Mouse (Mus musculus): ENCODE data around the gene Fzd4. TPM values are rescaled to one million over a fixed set of nuclear protein-coding genes. Genes with fewer than 3 reads are reported as not detected.

Gene Fzd4
- polyA plus RNA-seq (2015; fragmentation: Nextera tagmentation; extraction: Ambion mirVana) = 28.1 and 31.0 TPM in 2 replicates

- ATAC-seq (ENCODE audit: low FRiP score, low TSS enrichment) = peak; percentile 96
- peak within 1 kb of the TSS; percentile 99 for H3K4me3 ChIP-seq (ENCODE audit: low read length)
- H3K36me3 ChIP-seq (ENCODE audit: insufficient read depth, low read length) = peaks cover 15% of the 10 kb centered on the region
- no peaks in the 10 kb centered on the region for H3K27me3 ChIP-seq (ENCODE audit: insufficient read depth, low read length)
- peak within 1 kb of the TSS; percentile 76 for H3K4me2 ChIP-seq (replicated peaks; ENCODE audit: low read depth, low read length)
- peaks cover 50% of the 10 kb centered on the region for H3K4me1 ChIP-seq (ENCODE audit: insufficient read depth, low read length)
- peak within 1 kb of the TSS; percentile 96 for H3K27ac ChIP-seq (ENCODE audit: low read length)
- H3K9ac ChIP-seq (replicated peaks; ENCODE audit: low read length) = peak within 1 kb of the TSS; percentile 99
- H3K9me3 ChIP-seq (ENCODE audit: low read length) = no peaks in the 10 kb centered on the region
- WGBS = under 1% methylated on average over 53 of the region's 62 CpGs
Measured at GRCm38 (mm10) chr7:89404081-89404733, at the start of gene Fzd4, which contains the start of gene Tmem135. Gene Fzd4, plus strand, starts transcription at chr7:89404355. Gene Tmem135, minus strand, starts transcription at chr7:89404222.

GRCm38 (mm10) chr7:89355519-89356255 lies 48.5 kb upstream of the Fzd4 start:
- WGBS = 77% methylated on average over 8 of the region's 8 CpGs
- no peaks in the 10 kb centered on the region for H3K27me3 ChIP-seq (ENCODE audit: insufficient read depth, low read length)
- H3K9me3 ChIP-seq (ENCODE audit: low read length) = no peaks in the 10 kb centered on the region
- H3K9ac ChIP-seq (replicated peaks; ENCODE audit: low read length) = no peak overlapping the region
- no peaks in the 10 kb centered on the region for H3K4me1 ChIP-seq (ENCODE audit: insufficient read depth, low read length)
- H3K27ac ChIP-seq (ENCODE audit: low read length) = no peak overlapping the region
- no peak for ATAC-seq (ENCODE audit: low FRiP score, low TSS enrichment)
- no peak overlapping the region for H3K4me2 ChIP-seq (replicated peaks; ENCODE audit: low read depth, low read length)
- H3K4me3 ChIP-seq (ENCODE audit: low read length) = no peak overlapping the region
- H3K36me3 ChIP-seq (ENCODE audit: insufficient read depth, low read length) = no peaks in the 10 kb centered on the region

GRCm38 (mm10) chr7:89356307-89356706 lies 47.8 kb upstream of the Fzd4 start:
- ATAC-seq (ENCODE audit: low FRiP score, low TSS enrichment) = no peak
- H3K4me2 ChIP-seq (replicated peaks; ENCODE audit: low read depth, low read length) = no peak overlapping the region
- H3K27ac ChIP-seq (ENCODE audit: low read length) = no peak overlapping the region
- no peaks in the 10 kb centered on the region for H3K27me3 ChIP-seq (ENCODE audit: insufficient read depth, low read length)
- no peaks in the 10 kb centered on the region for H3K9me3 ChIP-seq (ENCODE audit: low read length)
- no peak overlapping the region for H3K9ac ChIP-seq (replicated peaks; ENCODE audit: low read length)
- WGBS = 61% methylated on average over 4 of the region's 4 CpGs
- no peaks in the 10 kb centered on the region for H3K36me3 ChIP-seq (ENCODE audit: insufficient read depth, low read length)
- H3K4me1 ChIP-seq (ENCODE audit: insufficient read depth, low read length) = no peaks in the 10 kb centered on the region
- H3K4me3 ChIP-seq (ENCODE audit: low read length) = no peak overlapping the region

- ATAC-seq (ENCODE audit: low FRiP score, low TSS enrichment) = no peak
- Histone ChIP-seq H3K36me3 (ENCODE audit: insufficient read depth, low read length) (no peaks in the 10 kb centered on the region), H3K9ac (replicated peaks; ENCODE audit: low read length) (no peak overlapping the region), H3K9me3 (ENCODE audit: low read length) (no peaks in the 10 kb centered on the region), H3K27me3 (ENCODE audit: insufficient read depth, low read length) (no peaks in the 10 kb centered on the region), H3K4me1 (ENCODE audit: insufficient read depth, low read length) (peaks cover 14% of the 10 kb centered on the region), H3K27ac (ENCODE audit: low read length) (no peak overlapping the region), H3K4me2 (replicated peaks; ENCODE audit: low read depth, low read length) (no peak overlapping the region), H3K4me3 (ENCODE audit: low read length) (no peak overlapping the region)
- WGBS = 90% methylated on average over 5 of the region's 5 CpGs
Measured at GRCm38 (mm10) chr7:89363975-89364374, 40.2 kb upstream of the Fzd4 start.

GRCm38 (mm10) chr7:89365135-89365880 lies 38.8 kb upstream of the Fzd4 start:
- no peak overlapping the region for H3K27ac ChIP-seq (ENCODE audit: low read length)
- no peak overlapping the region for H3K4me2 ChIP-seq (replicated peaks; ENCODE audit: low read depth, low read length)
- WGBS = 68% methylated on average over 10 of the region's 10 CpGs
- H3K9ac ChIP-seq (replicated peaks; ENCODE audit: low read length) = no peak overlapping the region
- no peaks in the 10 kb centered on the region for H3K27me3 ChIP-seq (ENCODE audit: insufficient read depth, low read length)
- H3K4me1 ChIP-seq (ENCODE audit: insufficient read depth, low read length) = peaks cover 14% of the 10 kb centered on the region
- no peak overlapping the region for H3K4me3 ChIP-seq (ENCODE audit: low read length)
- H3K9me3 ChIP-seq (ENCODE audit: low read length) = no peaks in the 10 kb centered on the region
- ATAC-seq (ENCODE audit: low FRiP score, low TSS enrichment) = no peak
- H3K36me3 ChIP-seq (ENCODE audit: insufficient read depth, low read length) = no peaks in the 10 kb centered on the region

- no peaks in the 10 kb centered on the region for H3K27me3 ChIP-seq (ENCODE audit: insufficient read depth, low read length)
- no peak overlapping the region for H3K9ac ChIP-seq (replicated peaks; ENCODE audit: low read length)
- no peak overlapping the region for H3K4me3 ChIP-seq (ENCODE audit: low read length)
- no peak overlapping the region for H3K4me2 ChIP-seq (replicated peaks; ENCODE audit: low read depth, low read length)
- H3K36me3 ChIP-seq (ENCODE audit: insufficient read depth, low read length) = no peaks in the 10 kb centered on the region
- H3K9me3 ChIP-seq (ENCODE audit: low read length) = no peaks in the 10 kb centered on the region
- H3K27ac ChIP-seq (ENCODE audit: low read length) = no peak overlapping the region
- peak; percentile 54; the same call in 1 of the 2 replicates for ATAC-seq (ENCODE audit: low FRiP score, low TSS enrichment)
- peaks cover 14% of the 10 kb centered on the region for H3K4me1 ChIP-seq (ENCODE audit: insufficient read depth, low read length)
- 26% methylated on average over 3 of the region's 3 CpGs for WGBS
Measured at GRCm38 (mm10) chr7:89367643-89368042, 36.5 kb upstream of the Fzd4 start.

GRCm38 (mm10) chr7:89370086-89370485 lies 34.1 kb upstream of the Fzd4 start:
- no peak overlapping the region for H3K4me3 ChIP-seq (ENCODE audit: low read length)
- 78% methylated on average over 1 of the region's 1 CpGs for WGBS
- H3K4me2 ChIP-seq (replicated peaks; ENCODE audit: low read depth, low read length) = no peak overlapping the region
- no peaks in the 10 kb centered on the region for H3K27me3 ChIP-seq (ENCODE audit: insufficient read depth, low read length)
- H3K36me3 ChIP-seq (ENCODE audit: insufficient read depth, low read length) = no peaks in the 10 kb centered on the region
- ATAC-seq (ENCODE audit: low FRiP score, low TSS enrichment) = no peak
- H3K27ac ChIP-seq (ENCODE audit: low read length) = no peak overlapping the region
- H3K4me1 ChIP-seq (ENCODE audit: insufficient read depth, low read length) = peaks cover 14% of the 10 kb centered on the region
- H3K9me3 ChIP-seq (ENCODE audit: low read length) = no peaks in the 10 kb centered on the region
- H3K9ac ChIP-seq (replicated peaks; ENCODE audit: low read length) = no peak overlapping the region

- 47% methylated on average over 1 of the region's 1 CpGs for WGBS
- Histone ChIP-seq H3K4me3 (ENCODE audit: low read length) (no peak overlapping the region), H3K27ac (ENCODE audit: low read length) (no peak overlapping the region), H3K9me3 (ENCODE audit: low read length) (no peaks in the 10 kb centered on the region), H3K4me2 (replicated peaks; ENCODE audit: low read depth, low read length) (no peak overlapping the region), H3K36me3 (ENCODE audit: insufficient read depth, low read length) (no peaks in the 10 kb centered on the region), H3K9ac (replicated peaks; ENCODE audit: low read length) (no peak overlapping the region), H3K4me1 (ENCODE audit: insufficient read depth, low read length) (peaks cover 14% of the 10 kb centered on the region), H3K27me3 (ENCODE audit: insufficient read depth, low read length) (no peaks in the 10 kb centered on the region)
- no peak for ATAC-seq (ENCODE audit: low FRiP score, low TSS enrichment)
Measured at GRCm38 (mm10) chr7:89370917-89371316, 33.2 kb upstream of the Fzd4 start.

GRCm38 (mm10) chr7:89371623-89372295 lies 32.4 kb upstream of the Fzd4 start:
- Histone ChIP-seq H3K36me3 (ENCODE audit: insufficient read depth, low read length) (no peaks in the 10 kb centered on the region), H3K4me1 (ENCODE audit: insufficient read depth, low read length) (peaks cover 14% of the 10 kb centered on the region), H3K9me3 (ENCODE audit: low read length) (no peaks in the 10 kb centered on the region), H3K27ac (ENCODE audit: low read length) (no peak overlapping the region), H3K4me2 (replicated peaks; ENCODE audit: low read depth, low read length) (no peak overlapping the region), H3K27me3 (ENCODE audit: insufficient read depth, low read length) (no peaks in the 10 kb centered on the region), H3K4me3 (ENCODE audit: low read length) (no peak overlapping the region), H3K9ac (replicated peaks; ENCODE audit: low read length) (no peak overlapping the region)
- WGBS = 59% methylated on average over 6 of the region's 6 CpGs
- ATAC-seq (ENCODE audit: low FRiP score, low TSS enrichment) = no peak

Data from kidney, embryonic 16.5 days (tissue).